Mouse (Mus musculus): ENCODE measurements around the gene Vip.

Gene Vip

GRCm38 (mm10) chr10:5639112-5639511, at the start of gene Vip:
TSS of gene Vip (plus strand) at chr10:5639218.
- ChIA-PET POLR2A (no interaction called here), CTCF (interaction anchor here in 2 of 4 experiments (0.5 to 1.4 kb wide), 3 partner anchors 39 to 1037 kb away, joined by 3 read pairs; no protein-coding TSS in a partner anchor)

- CTCF ChIA-PET = interaction anchor here in 1 of 4 experiments (1.8 kb wide), 1 partner anchor 9 kb away, joined by 5 read pairs; no protein-coding TSS in a partner anchor
- POLR2A ChIA-PET = interaction anchor here in 1 of 4 experiments (0.6 kb wide), 1 partner anchor 13 kb away, joined by 6 read pairs; no protein-coding TSS in a partner anchor
These were observed 48.0 kb upstream of the Vip start for GRCm38 (mm10) chr10:5591061-5591460.

- POLR2A ChIA-PET = interaction anchor here in 1 of 4 experiments (0.9 kb wide), 1 partner anchor 15 kb away, joined by 3 read pairs; no protein-coding TSS in a partner anchor
- CTCF ChIA-PET = interaction anchor here in 2 of 4 experiments (0.7 to 1.8 kb wide), 2 partner anchors 8 kb away, joined by 3 to 5 read pairs; no protein-coding TSS in a partner anchor
These were observed 47.0 kb upstream of the Vip start for GRCm38 (mm10) chr10:5591996-5592395.

DNA sequence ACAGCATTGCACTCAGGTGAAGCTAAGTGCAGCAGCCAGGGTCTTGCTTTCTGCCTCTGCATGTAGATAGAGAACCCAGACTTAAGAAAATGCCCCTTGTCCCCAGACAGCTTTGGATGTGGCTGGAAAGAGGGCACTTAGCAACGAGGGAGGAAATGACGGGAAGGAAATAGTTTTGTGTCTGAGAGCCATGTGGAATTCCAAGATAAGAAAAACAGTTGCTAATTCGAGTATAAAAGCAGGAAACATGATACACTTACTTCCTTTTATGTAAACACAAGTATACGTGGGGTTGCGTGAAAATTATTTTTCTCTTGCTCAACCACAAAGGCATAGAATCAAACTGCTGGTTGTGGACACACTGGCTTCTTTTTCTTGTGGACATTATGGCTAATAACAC, 45.6 kb upstream of the Vip start, which contains the start of gene Myct1:
Myct1 (plus strand) TSS at position 312 of the 400 bp plus-strand sequence.
- CTCF ChIA-PET = interaction anchor here in 1 of 4 experiments (0.7 kb wide), 1 partner anchor 37 kb away, joined by 3 read pairs; no protein-coding TSS in a partner anchor
- POLR2A ChIA-PET = no interaction called here

- ChIA-PET POLR2A (interaction anchor here in 1 of 4 experiments (0.5 kb wide), 1 partner anchor 114 kb away, joined by 9 read pairs; no protein-coding TSS in a partner anchor), CTCF (no interaction called here)
These were observed 44.6 kb upstream of the Vip start for GRCm38 (mm10) chr10:5594457-5594856.

- POLR2A ChIA-PET = interaction anchor here in 1 of 4 experiments (0.6 kb wide), 2 partner anchors 46 to 101 kb away, joined by 3 to 5 read pairs; no protein-coding TSS in a partner anchor
These were observed 42.5 kb upstream of the Vip start for GRCm38 (mm10) chr10:5596559-5596958.

GRCm38 (mm10) chr10:5600123-5600522, 38.9 kb upstream of the Vip start:
- ChIA-PET POLR2A (interaction anchor here in 3 of 4 experiments (0.6 to 1.6 kb wide), 3 partner anchors 38 to 206 kb away, joined by 3 to 4 read pairs (median 3); no protein-coding TSS in a partner anchor), CTCF (interaction anchor here (0.5 to 2.2 kb wide), 35 partner anchors 8 to 405 kb away, joined by 3 to 28 read pairs (median 4); partner anchors contain the start of genes Fbxo5 (in 1 of the 4) and Vip (in 1 of the 4))

More at GRCm38 (mm10) chr10:5596559-5596958, 42.5 kb upstream of the Vip start:
- CTCF ChIA-PET = no interaction called here

DNA sequence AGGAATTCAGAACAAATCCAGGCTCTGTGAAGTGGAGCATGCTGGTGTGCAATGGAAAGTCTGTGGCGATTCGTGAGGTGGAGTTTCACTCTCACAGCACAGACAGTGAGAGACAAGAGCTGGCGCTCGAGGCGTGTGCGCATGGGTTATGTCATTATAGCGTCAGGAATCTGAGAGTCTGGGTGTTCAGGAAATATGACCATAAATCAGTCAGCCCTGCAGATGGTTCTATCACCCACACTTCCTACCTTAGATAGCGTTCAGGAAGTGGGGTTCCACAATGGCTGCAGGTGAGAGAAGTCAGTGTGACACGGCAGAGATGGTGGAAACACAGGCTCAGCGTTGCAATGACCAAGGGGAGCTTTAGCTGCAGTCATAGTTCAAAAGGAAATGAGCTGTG, 35.5 kb upstream of the Vip start:
- POLR2A ChIA-PET = interaction anchor here in 3 of 4 experiments (1.4 to 1.6 kb wide), 3 partner anchors 28 to 219 kb away, joined by 3 to 4 read pairs (median 3); partner anchors contain the start of gene Fbxo5 (in 1 of the 3)
- CTCF ChIA-PET = interaction anchor here in 2 of 4 experiments (1.3 to 1.4 kb wide), 2 partner anchors 185 to 190 kb away, joined by 3 to 4 read pairs; no protein-coding TSS in a partner anchor

DNA sequence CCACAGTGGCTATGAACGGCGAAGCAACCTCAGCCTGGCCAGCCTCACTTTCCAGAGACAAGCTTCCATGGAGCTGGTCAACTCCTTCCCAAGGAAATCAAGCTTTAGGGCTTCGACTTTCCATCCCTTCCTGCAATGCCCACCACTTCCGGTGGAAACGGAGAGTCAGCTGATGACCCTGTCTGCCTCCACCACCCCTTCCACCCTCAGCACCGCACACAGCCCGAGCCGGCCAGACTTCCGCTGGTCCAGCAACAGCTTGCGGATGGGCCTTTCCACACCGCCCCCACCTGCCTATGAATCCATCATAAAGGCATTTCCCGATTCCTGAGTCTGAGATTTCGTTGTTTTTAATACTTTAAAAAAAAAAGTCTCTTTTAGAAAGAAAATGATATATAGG, 34.6 kb upstream of the Vip start:
- CTCF ChIA-PET = interaction anchor here in 3 of 4 experiments (0.5 to 1.4 kb wide), 4 partner anchors 185 to 370 kb away, joined by 3 to 6 read pairs (median 4); no protein-coding TSS in a partner anchor
- POLR2A ChIA-PET = interaction anchor here in 2 of 4 experiments (0.9 to 1.6 kb wide), 3 partner anchors 201 to 239 kb away, joined by 3 to 4 read pairs (median 3); partner anchors contain the start of gene Fbxo5 (in 1 of the 2)

GRCm38 (mm10) chr10:5608874-5609273, 30.1 kb upstream of the Vip start:
- ChIA-PET POLR2A (no interaction called here), CTCF (interaction anchor here in 1 of 4 experiments (0.7 kb wide), 1 partner anchor 59 kb away, joined by 3 read pairs; no protein-coding TSS in a partner anchor)

- POLR2A ChIA-PET = interaction anchor here in 1 of 4 experiments (0.6 kb wide), 1 partner anchor 171 kb away, joined by 3 read pairs; no protein-coding TSS in a partner anchor
- CTCF ChIA-PET = interaction anchor here in 1 of 4 experiments (0.5 kb wide), 1 partner anchor 982 kb away, joined by 6 read pairs; no protein-coding TSS in a partner anchor
These were observed 23.6 kb upstream of the Vip start for GRCm38 (mm10) chr10:5615186-5616040.

DNA sequence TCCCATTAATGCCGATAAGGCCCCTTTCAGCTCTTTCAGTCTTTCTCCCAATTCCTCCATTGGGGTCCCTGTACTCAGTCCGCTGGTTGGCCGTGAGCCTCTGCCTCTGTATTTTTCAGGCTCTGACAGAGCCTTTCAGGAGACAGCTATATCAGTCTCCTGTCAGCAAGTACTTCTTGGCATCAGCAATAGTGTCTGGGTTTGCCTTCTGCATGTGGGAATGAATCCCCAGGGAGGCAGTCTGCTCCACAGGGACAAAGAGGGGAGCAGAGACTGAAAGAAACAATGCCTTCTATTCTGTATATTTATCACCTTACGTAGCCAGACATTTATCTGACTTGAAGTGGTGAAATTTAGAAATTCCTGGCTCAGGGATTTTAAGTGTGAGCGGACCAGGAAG, 12.8 kb upstream of the Vip start:
- CTCF ChIA-PET = no interaction called here
- POLR2A ChIA-PET = no interaction called here

- CTCF ChIA-PET = interaction anchor here (0.5 to 1.0 kb wide), 4 partner anchors 34 to 585 kb away, joined by 3 to 5 read pairs (median 4); no protein-coding TSS in a partner anchor
- POLR2A ChIA-PET = no interaction called here
These were observed 5.3 kb upstream of the Vip start for GRCm38 (mm10) chr10:5633672-5634200.

DNA sequence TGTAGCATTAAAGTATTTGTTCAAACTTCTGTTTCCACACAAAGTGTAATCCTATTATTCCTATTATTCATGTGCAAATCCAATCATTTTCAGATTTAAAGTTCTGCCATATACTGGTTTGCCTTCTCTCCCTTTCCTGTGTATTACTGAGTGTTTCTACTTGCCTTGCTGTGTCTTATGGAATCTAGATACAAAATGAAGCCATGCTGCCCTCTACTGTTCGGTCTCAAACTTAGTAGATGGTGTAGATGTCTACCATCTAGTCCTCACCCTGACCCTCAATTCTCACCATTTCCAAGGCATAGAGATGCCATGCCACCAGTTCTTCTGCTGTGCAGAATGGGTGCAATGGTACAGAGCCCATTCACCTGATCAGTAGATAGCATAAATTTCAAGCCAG, 4.7 kb upstream of the Vip start:
- CTCF ChIA-PET = interaction anchor here in 3 of 4 experiments (0.5 to 1.0 kb wide), 4 partner anchors 34 to 586 kb away, joined by 3 to 5 read pairs (median 4); no protein-coding TSS in a partner anchor

DNA sequence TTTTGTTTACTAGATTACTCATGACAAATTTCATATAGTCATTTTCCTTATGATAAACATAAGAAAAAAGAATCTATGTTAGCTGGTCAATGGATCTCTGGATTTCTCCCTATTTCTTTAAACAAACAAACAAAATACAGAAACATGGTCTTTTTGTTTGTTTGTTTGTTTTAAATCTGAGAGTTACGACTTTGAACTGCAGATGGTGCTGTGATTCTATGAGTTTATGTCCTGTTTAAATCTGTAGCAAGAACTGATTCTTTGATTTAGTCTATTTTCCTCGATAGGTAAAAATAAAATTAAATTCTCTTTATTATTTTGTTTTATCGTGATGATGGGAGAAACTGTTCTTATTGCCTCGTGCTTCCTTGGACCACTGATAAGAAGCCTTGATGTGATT, 1.7 kb upstream of the Vip start:
- POLR2A ChIA-PET = no interaction called here
- CTCF ChIA-PET = interaction anchor here in 2 of 4 experiments (0.6 to 0.9 kb wide), 2 partner anchors 16 to 154 kb away, joined by 3 to 4 read pairs; no protein-coding TSS in a partner anchor

More for the DNA sequence above, 4.7 kb upstream of the Vip start:
- POLR2A ChIA-PET = no interaction called here

GRCm38 (mm10) chr10:5681275-5681674, 42.3 kb downstream of the Vip start:
- CTCF ChIA-PET = no interaction called here
- POLR2A ChIA-PET = no interaction called here

GRCm38 (mm10) chr10:5685608-5686007, 46.6 kb downstream of the Vip start:
- CTCF ChIA-PET = no interaction called here
- POLR2A ChIA-PET = no interaction called here

GRCm38 (mm10) chr10:5694351-5694750, 55.3 kb downstream of the Vip start:
- CTCF ChIA-PET = no interaction called here
- POLR2A ChIA-PET = no interaction called here

Data from embryonic stem cell, embryonic (primary cell).